Mouse (Mus musculus) neutrophil, adult 59 days (primary cell): ENCODE results near the gene Nat10. TPM values are rescaled to one million over a fixed set of nuclear protein-coding genes. Genes with fewer than 3 reads are reported as not detected.

Experiments used
- total RNA-seq, 2 experiments: library from RNA; stranded (reverse); gene quantifications; 1 replicate in 1 of 2; 2 replicates in 1 of 2; pipeline ENCODE4 v1.2.4; 2023

Nat10 gene
- total RNA-seq, result 10 to 100 TPM; 14.2 to 19.6 TPM

GRCm38 (mm10) chr2:103760906-103761716 lies at the start of gene Nat10:
Nat10 (minus strand) TSS chr2:103761270.

GRCm38 (mm10) chr2:103797491-103798009 lies 36.5 kb upstream of the Nat10 start, which contains the start of gene Caprin1:
Caprin1 (minus strand) TSS chr2:103797649.

Other genes starting within 250 kb of the Nat10 start
- gene Abtb2, start 195.0 kb downstream of the Nat10 start, total RNA-seq, result 10 to 100 TPM; 45.4 to 47.8 TPM
- gene Caprin1, start 36.4 kb upstream of the Nat10 start, total RNA-seq, result 100 to 1,000 TPM; 174 to 216 TPM
- gene Lmo2, start 196.7 kb upstream of the Nat10 start, total RNA-seq, result 10 to 100 TPM; 73.8 to 88.7 TPM